Mouse (Mus musculus) layer of hippocampus, postnatal 36 days (tissue): ENCODE measurements around the gene Zfp457. TPM values are rescaled to one million over a fixed set of nuclear protein-coding genes. Genes with fewer than 3 reads are reported as not detected.
"Not testable (repeated sequence)": the region's sequence is repeated elsewhere in the genome, so short reads cannot be mapped to it uniquely, and the experiment has no call there.

ENCODE experiments used
- DNase-seq, 2 experiments: peaks; one replicate each; pipeline ENCODE4 v3.0.0; 2022
- total RNA-seq, 2 experiments: library from RNA; stranded (reverse); gene quantifications; 2 replicates each; pipeline ENCODE4 v1.2.3; 2021

Zfp457 gene
- 1 to 10 TPM; 4.6 to 5.8 TPM for total RNA-seq

- peak; percentile 88 for DNase-seq
These were observed at the start of gene Zfp457 for GRCm38 (mm10) chr13:67305822-67306672. Zfp457 (minus strand) TSS chr13:67306485.

- DNase-seq, result no peak
These were observed 45.6 kb upstream of the Zfp457 start for GRCm38 (mm10) chr13:67351854-67352253.

- DNase-seq, result no peak
These were observed 37.1 kb upstream of the Zfp457 start for GRCm38 (mm10) chr13:67343422-67343821.

GRCm38 (mm10) chr13:67332877-67333276 lies 26.6 kb upstream of the Zfp457 start:
- no peak for DNase-seq

GRCm38 (mm10) chr13:67332019-67332724 lies 25.9 kb upstream of the Zfp457 start, which contains the start of gene Zfp595:
Zfp595 (minus strand) TSS chr13:67332570.
- peak; percentile 75 to 77 for DNase-seq

- no peak for DNase-seq
These were observed 433 bp upstream of the Zfp457 start for GRCm38 (mm10) chr13:67306718-67307117.

- no peak for DNase-seq
These were observed 28.0 kb downstream of the Zfp457 start, which contains the start of gene Zfp458 for GRCm38 (mm10) chr13:67278314-67278713. Zfp458 (minus strand) TSS chr13:67278466.

GRCm38 (mm10) chr13:67269383-67270065 lies 36.8 kb downstream of the Zfp457 start:
- DNase-seq, result not testable (repeated sequence)

GRCm38 (mm10) chr13:67268568-67269369 lies 37.5 kb downstream of the Zfp457 start:
- DNase-seq, result peak; percentile 68 to 75

Other genes starting within 250 kb of the Zfp457 start
- gene Zfp712, start 245.3 kb downstream of the Zfp457 start, total RNA-seq, result 1 to 10 TPM; 4.3 to 5.3 TPM
- 1 to 10 TPM; 2.5 to 2.8 TPM for gene Zfp708, start 208.5 kb downstream of the Zfp457 start, total RNA-seq
- 1 to 10 TPM; 2.3 to 2.5 TPM for gene Gm28557, start 197.9 kb downstream of the Zfp457 start, total RNA-seq
- gene Rslcan18, start 190.2 kb downstream of the Zfp457 start, total RNA-seq, result under 1 TPM; 0.61 to 0.67 TPM
- 10 to 100 TPM; 10.8 to 13.4 TPM for gene Zfp759, start 184.8 kb downstream of the Zfp457 start, total RNA-seq
- 1 to 10 TPM; 5.1 to 5.8 TPM for gene Rsl1, start 133.3 kb downstream of the Zfp457 start, total RNA-seq
- 1 to 10 TPM; 3.0 to 3.5 TPM for gene Zfp455, start 112.0 kb downstream of the Zfp457 start, total RNA-seq
- 10 to 100 TPM; 20.8 to 21.5 TPM for gene Zfp458, start 28.0 kb downstream of the Zfp457 start, total RNA-seq
- gene Zfp595, start 26.1 kb upstream of the Zfp457 start, total RNA-seq, result 1 to 10 TPM; 3.0 to 3.3 TPM
- 1 to 10 TPM; 1.9 to 2.4 TPM for gene Gm28044, start 54.1 kb upstream of the Zfp457 start, total RNA-seq
- 1 to 10 TPM in 1 of 2 experiments, under 1 TPM in 1; 1.00 to 1.1 TPM for gene Zfp953, start 54.1 kb upstream of the Zfp457 start, total RNA-seq
- gene Gm28041, start 69.2 kb upstream of the Zfp457 start, total RNA-seq, result under 1 TPM; 0.50 to 0.56 TPM
- under 1 TPM; 0.77 to 0.88 TPM for gene Zfp456, start 69.3 kb upstream of the Zfp457 start, total RNA-seq
- gene Zfp429, start 93.3 kb upstream of the Zfp457 start, total RNA-seq, result 1 to 10 TPM; 2.4 TPM
- 1 to 10 TPM; 2.5 to 2.9 TPM for gene Zfp459, start 114.9 kb upstream of the Zfp457 start, total RNA-seq
- 10 to 100 TPM; 14.3 to 15.7 TPM for gene Zfp874a, start 145.1 kb upstream of the Zfp457 start, total RNA-seq
- gene Zfp874b, start 177.8 kb upstream of the Zfp457 start, total RNA-seq, result 10 to 100 TPM; 18.4 to 20.2 TPM
- gene Zfp58, start 194.1 kb upstream of the Zfp457 start, total RNA-seq, result 1 to 10 TPM; 8.3 to 8.4 TPM
- gene Gm26965, start 219.7 kb upstream of the Zfp457 start, total RNA-seq, result 1 to 10 TPM in 1 of 2 experiments, not detected in 1; 1.2 TPM
- 10 to 100 TPM; 23.8 to 24.5 TPM for gene Zfp87, start 219.7 kb upstream of the Zfp457 start, total RNA-seq
- gene Zfp748, start 247.3 kb upstream of the Zfp457 start, total RNA-seq, result 10 to 100 TPM in 1 of 2 experiments, 1 to 10 TPM in 1; 9.9 to 10.8 TPM